10 mouse cellular contexts compared by ENCODE assay signal in the genomic region with DNA sequence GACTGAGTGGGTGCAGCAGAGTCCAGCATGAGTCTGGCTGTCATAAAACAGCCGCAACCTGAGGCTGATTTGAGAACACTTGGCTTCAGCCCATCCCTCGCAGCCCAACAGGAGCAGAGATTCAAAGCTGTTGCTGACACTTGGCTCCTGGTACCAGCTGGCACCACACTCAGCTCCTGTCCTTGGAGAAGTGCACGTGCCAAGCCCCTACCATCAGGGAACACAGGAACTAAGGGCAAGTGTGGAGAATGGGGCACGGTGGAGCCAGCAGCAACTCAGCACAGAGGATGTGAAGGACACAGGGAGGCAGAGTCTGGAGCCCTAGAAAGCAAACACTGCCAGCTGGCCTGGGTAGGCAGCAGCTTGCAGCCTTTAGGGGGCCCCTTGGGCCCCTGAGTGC. TPM values are rescaled to one million over a fixed set of nuclear protein-coding genes. Genes with fewer than 3 reads are reported as not detected.
DNase-seq lines count a peak whose midpoint lies in the region.
"Had no signal": no experiment of that assay in that cellular context is flagged by ENCODE, and none has a peak within 500 bp of the region (broad histone marks: within the 10 kb centered on the region; RNA-seq: fewer than 3 reads in every experiment).

No protein-coding gene starts in this region.

- intact Hi-C loops in left cerebral cortex, postnatal 4 days (cut with DNase I) = no loop called here
- intact Hi-C loops in heart, postnatal 36 days (cut with DNase I) = no loop called here

- DNase-seq in left cerebral cortex, postnatal 4 days = peak; percentile 95
- no peak for DNase-seq in left cerebral cortex, adult 8-10 months (ENCODE audit: low spot score in 2 of 2)
- peak; percentile 58 to 66 for DNase-seq in adrenal gland, postnatal 36 days
- peak; percentile 76 to 82 for DNase-seq in cerebellum, postnatal 25 days
- peak; percentile 33 to 38 for DNase-seq in heart, postnatal 36 days
- no peak for DNase-seq in layer of hippocampus, postnatal 36 days
- no peak for DNase-seq in lung, postnatal 4 days
- DNase-seq in kidney, postnatal 25 days = no peak

RNA-seq across cellular contexts. Expression of a gene that starts 19.9 kb away (rescaled TPM):
- under 1 TPM; 0.54 to 0.66 TPM for total RNA-seq in left cerebral cortex, postnatal 4 days (2021)
- 1 to 10 TPM in 1 of 4 experiments, under 1 TPM in 3; 0.74 to 1.3 (median 0.91) TPM for total RNA-seq in left cerebral cortex, adult 8-10 months (2022)
- not detected for total RNA-seq in adrenal gland, postnatal 36 days (2021)
- total RNA-seq in heart, postnatal 36 days (2021) = not detected
- total RNA-seq in layer of hippocampus, postnatal 36 days (2021) = under 1 TPM; 0.66 to 0.75 TPM
- total RNA-seq: ES-E14; gastrocnemius, adult 8-10 months had no signal

RNA-seq across cellular contexts. Expression of a gene that starts 20.9 kb away (rescaled TPM):
- total RNA-seq in left cerebral cortex, postnatal 4 days (2021) = under 1 TPM; 0.26 to 0.77 TPM
- total RNA-seq in left cerebral cortex, adult 8-10 months (2022) = under 1 TPM in 3 of 4 experiments, not detected in 1; 0.35 to 0.39 (median 0.35) TPM
- total RNA-seq in adrenal gland, postnatal 36 days (2021) = 1 to 10 TPM; 4.2 to 4.4 TPM
- 10 to 100 TPM; 20.5 to 20.8 TPM for total RNA-seq in heart, postnatal 36 days (2021)
- total RNA-seq in layer of hippocampus, postnatal 36 days (2021) = under 1 TPM; 0.72 to 0.81 TPM

RNA-seq across cellular contexts. Expression of a gene that starts 33.5 kb away (rescaled TPM):
- total RNA-seq in left cerebral cortex, postnatal 4 days (2021) = 100 to 1,000 TPM; 462 to 484 TPM
- 100 to 1,000 TPM; 266 to 307 (median 284) TPM for total RNA-seq in left cerebral cortex, adult 8-10 months (2022)
- total RNA-seq in adrenal gland, postnatal 36 days (2021) = 100 to 1,000 TPM; 436 to 474 TPM
- 100 to 1,000 TPM; 264 to 294 TPM for total RNA-seq in heart, postnatal 36 days (2021)
- 100 to 1,000 TPM; 282 to 298 TPM for total RNA-seq in layer of hippocampus, postnatal 36 days (2021)

RNA-seq across cellular contexts. Expression of a gene that starts 47.1 kb away (rescaled TPM):
- 10 to 100 TPM; 15.4 to 15.5 TPM for total RNA-seq in left cerebral cortex, postnatal 4 days (2021)
- total RNA-seq in left cerebral cortex, adult 8-10 months (2022) = 10 to 100 TPM; 12.0 to 12.9 (median 12.7) TPM
- total RNA-seq in adrenal gland, postnatal 36 days (2021) = 10 to 100 TPM; 13.8 to 16.7 TPM
- total RNA-seq in heart, postnatal 36 days (2021) = 1 to 10 TPM; 6.3 to 6.9 TPM
- total RNA-seq in layer of hippocampus, postnatal 36 days (2021) = 10 to 100 TPM; 12.7 to 14.1 TPM

RNA-seq across cellular contexts. Expression of a gene that starts 50.1 kb away (rescaled TPM):
- under 1 TPM; 0.70 to 0.74 TPM for total RNA-seq in left cerebral cortex, postnatal 4 days (2021)
- total RNA-seq in left cerebral cortex, adult 8-10 months (2022) = under 1 TPM; 0.48 to 1.00 (median 0.62) TPM
- total RNA-seq in adrenal gland, postnatal 36 days (2021) = not detected
- not detected for total RNA-seq in heart, postnatal 36 days (2021)
- total RNA-seq in layer of hippocampus, postnatal 36 days (2021) = under 1 TPM; 0.60 to 0.68 TPM
- total RNA-seq: gastrocnemius, adult 8-10 months had no signal

Comparison
In these comparisons a context has a peak if more than half of its experiments do, and no peak if none do; other contexts are left out.
1. DNase-seq: peak in left cerebral cortex, postnatal 4 days (single experiment), adrenal gland, postnatal 36 days (2 of 2), cerebellum, postnatal 25 days (2 of 2) and heart, postnatal 36 days (2 of 2); none in left cerebral cortex, adult 8-10 months (0 of 2), layer of hippocampus, postnatal 36 days (0 of 2), lung, postnatal 4 days (0 of 2) and kidney, postnatal 25 days (0 of 2).